Mouse (Mus musculus) ES-Bruce4 (cell line): Measurements from ENCODE around the gene Iqschfp. TPM values are rescaled to one million over a fixed set of nuclear protein-coding genes. Genes with fewer than 3 reads are reported as not detected.

Experiments
- H3K27ac ChIP-seq: 2 replicates; pipeline ENCODE4 v1.5.1; 2012; ENCODE audit warnings: low read length, inconsistent platforms; ENCODE audit not compliant: insufficient read depth
- H3K27me3 ChIP-seq: 2 replicates; pipeline ENCODE4 v1.6.1; 2012; ENCODE audit warnings: mild to moderate bottlenecking, low read length, inconsistent platforms; ENCODE audit not compliant: control insufficient read depth, poor library complexity, insufficient read depth, severe bottlenecking
- H3K36me3 ChIP-seq: 2 replicates; pipeline ENCODE4 v1.6.1; 2012; ENCODE audit warnings: inconsistent platforms, mild to moderate bottlenecking, low read length, moderate library complexity; ENCODE audit not compliant: control insufficient read depth, poor library complexity, insufficient read depth, severe bottlenecking
- H3K4me1 ChIP-seq: one replicate; pipeline ENCODE4 v1.8.1; 2011; ENCODE audit warnings: low read length; ENCODE audit not compliant: control insufficient read depth, insufficient read depth
- H3K4me3 ChIP-seq: 2 replicates; pipeline ENCODE4 v1.5.1; 2011; ENCODE audit warnings: low read depth, mild to moderate bottlenecking, low read length
- H3K9ac ChIP-seq: 2 replicates; pipeline ENCODE4 v1.6.1; 2012; ENCODE audit warnings: low read depth, mild to moderate bottlenecking, inconsistent platforms; ENCODE audit not compliant: poor library complexity, severe bottlenecking
- H3K9me3 ChIP-seq: replicated peaks from 2 replicates; pipeline ENCODE4 v1.6.1; 2012; ENCODE audit warnings: mild to moderate bottlenecking, low read length, inconsistent platforms; ENCODE audit not compliant: control insufficient read depth, poor library complexity, insufficient read depth, severe bottlenecking
- CTCF ChIP-seq: IDR thresholded peaks from one replicate; pipeline ENCODE4 v1.8.1; 2011; ENCODE audit warnings: low read depth, low read length
- EP300 ChIP-seq: IDR thresholded peaks from 2 replicates; pipeline ENCODE4 v1.6.1; 2011; ENCODE audit warnings: low read depth, low read length; ENCODE audit not compliant: insufficient read depth
- POLR2A ChIP-seq: IDR thresholded peaks from one replicate; pipeline ENCODE4 v1.8.1; 2011; ENCODE audit warnings: low read length; ENCODE audit not compliant: insufficient read depth
- polyA plus RNA-seq: library from polyadenylated mRNA; stranded (reverse); fragments of >200 nt; gene quantifications from 2 replicates; pipeline ENCODE4 v1.2.4, GENCODE M21; 2011; ENCODE audit warnings: low read depth; ENCODE audit not compliant: missing spikeins, insufficient read depth, insufficient read length

Iqschfp gene
- polyA plus RNA-seq, 1 experiment = not detected

DNA sequence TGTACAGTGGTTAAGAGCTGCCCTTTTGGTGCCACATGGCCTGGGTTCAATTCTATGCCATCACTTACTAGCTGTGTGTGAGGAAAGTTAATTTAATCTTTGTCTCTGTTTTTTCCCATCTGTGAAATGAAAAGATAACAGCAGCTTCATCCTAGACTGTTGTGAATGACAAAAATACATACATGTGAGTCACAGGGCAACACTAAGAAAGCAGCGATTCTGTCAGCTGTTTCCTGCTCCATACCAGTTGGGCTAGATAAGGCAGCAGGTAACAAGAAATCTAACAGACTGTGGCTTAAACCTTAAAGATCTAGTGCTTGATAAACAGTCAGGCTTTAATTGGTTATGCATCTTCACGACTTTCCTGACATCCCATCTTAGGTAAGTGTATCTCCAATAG is 297.1 kb downstream of the Iqschfp start:
- Histone ChIP-seq H3K9me3 (no peaks in the 10 kb centered on the region), H3K27me3 (no peaks in the 10 kb centered on the region), H3K4me1 (no peaks in the 10 kb centered on the region), H3K27ac (no peak overlapping the region), H3K36me3 (no peaks in the 10 kb centered on the region), H3K9ac (no peak overlapping the region), H3K4me3 (no peak overlapping the region)
- TF ChIP-seq POLR2A (no peak), EP300 (no peak), CTCF (no peak)

DNA sequence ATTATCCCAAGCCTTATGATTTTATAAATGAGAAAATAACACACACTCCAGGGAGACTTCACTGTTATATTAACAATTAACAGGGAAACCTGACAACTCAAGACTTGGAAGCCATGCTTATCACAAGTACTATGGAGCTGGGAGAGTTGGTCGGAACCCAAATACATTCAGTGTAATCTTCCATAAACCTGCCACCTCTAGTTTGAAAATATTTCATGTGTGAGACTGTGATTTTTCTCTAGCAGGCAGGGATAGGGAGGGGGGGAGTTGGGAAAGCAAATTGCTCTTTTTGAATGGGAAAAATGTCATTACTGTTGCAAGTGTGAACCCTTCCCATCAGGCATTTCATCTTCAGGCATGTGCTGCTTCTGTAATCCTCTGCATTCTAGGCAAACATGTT is 304.9 kb downstream of the Iqschfp start:
- Histone ChIP-seq H3K36me3 (no peaks in the 10 kb centered on the region), H3K9me3 (no peaks in the 10 kb centered on the region), H3K9ac (no peak overlapping the region), H3K4me3 (no peak overlapping the region), H3K27ac (no peak overlapping the region), H3K4me1 (no peaks in the 10 kb centered on the region), H3K27me3 (no peaks in the 10 kb centered on the region)
- TF ChIP-seq POLR2A (no peak), CTCF (no peak), EP300 (no peak)

DNA sequence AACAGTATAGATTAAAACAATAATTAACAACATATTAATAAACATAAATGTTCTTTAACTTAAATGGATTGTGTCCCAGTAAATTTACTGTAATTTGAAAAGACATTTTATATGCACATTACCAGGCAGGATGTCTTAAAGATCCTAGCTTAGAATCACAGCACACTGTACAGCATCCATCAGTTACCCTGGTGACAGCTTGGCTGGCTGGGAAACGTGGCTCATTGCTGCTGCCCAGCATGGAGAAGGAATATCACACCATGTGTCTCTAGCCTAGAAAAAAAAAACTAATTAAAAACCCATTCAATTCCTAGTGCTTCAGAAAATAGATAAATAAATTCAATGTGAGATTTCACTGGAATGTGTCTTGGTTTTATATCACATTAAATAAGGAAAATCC is 309.2 kb downstream of the Iqschfp start:
- Histone ChIP-seq H3K4me1 (no peaks in the 10 kb centered on the region), H3K4me3 (no peak overlapping the region), H3K27me3 (no peaks in the 10 kb centered on the region), H3K27ac (no peak overlapping the region), H3K9me3 (no peaks in the 10 kb centered on the region), H3K9ac (no peak overlapping the region), H3K36me3 (no peaks in the 10 kb centered on the region)
- TF ChIP-seq EP300 = no peak
- TF ChIP-seq POLR2A = no peak

DNA sequence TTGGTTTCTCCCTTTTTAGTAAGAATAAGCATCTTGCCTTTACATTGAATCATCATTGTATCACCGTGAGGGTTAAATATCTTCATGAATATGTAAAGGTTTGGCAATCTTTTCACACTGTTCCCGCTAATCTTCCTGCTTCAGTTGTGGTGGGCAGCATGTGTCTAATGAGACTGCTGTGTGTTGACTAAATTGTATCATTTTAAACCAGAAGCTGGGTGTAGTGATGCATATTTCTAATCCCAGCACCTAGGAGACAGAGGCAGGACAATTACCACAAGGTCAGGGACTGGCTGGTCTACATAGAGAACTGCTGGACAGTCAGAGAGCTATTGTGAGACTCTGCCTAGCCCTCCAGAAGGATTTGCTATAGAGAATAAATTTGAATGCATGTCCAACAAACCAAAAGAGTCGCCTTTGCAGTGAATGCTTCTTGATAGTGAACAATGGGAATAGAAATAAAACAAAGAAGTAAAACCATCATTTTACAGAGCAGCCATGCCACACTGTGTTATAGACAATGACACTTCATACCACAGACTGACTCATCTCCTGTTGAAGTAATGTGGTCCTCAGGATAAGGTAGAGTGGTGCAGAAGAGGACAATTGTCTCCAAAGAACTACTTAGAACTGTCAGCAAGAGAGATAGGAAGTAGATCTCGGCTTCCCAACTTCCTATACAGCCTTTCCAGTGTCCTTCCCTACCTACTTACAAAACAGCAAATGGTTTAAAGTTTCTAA is 310.3 kb downstream of the Iqschfp start:
- no peak for TF ChIP-seq CTCF
- TF ChIP-seq EP300 = no peak
- no peak for TF ChIP-seq POLR2A
- Histone ChIP-seq H3K36me3 (no peaks in the 10 kb centered on the region), H3K27me3 (no peaks in the 10 kb centered on the region), H3K4me3 (no peak overlapping the region), H3K9me3 (no peaks in the 10 kb centered on the region), H3K9ac (no peak overlapping the region), H3K4me1 (no peaks in the 10 kb centered on the region), H3K27ac (no peak overlapping the region)

DNA sequence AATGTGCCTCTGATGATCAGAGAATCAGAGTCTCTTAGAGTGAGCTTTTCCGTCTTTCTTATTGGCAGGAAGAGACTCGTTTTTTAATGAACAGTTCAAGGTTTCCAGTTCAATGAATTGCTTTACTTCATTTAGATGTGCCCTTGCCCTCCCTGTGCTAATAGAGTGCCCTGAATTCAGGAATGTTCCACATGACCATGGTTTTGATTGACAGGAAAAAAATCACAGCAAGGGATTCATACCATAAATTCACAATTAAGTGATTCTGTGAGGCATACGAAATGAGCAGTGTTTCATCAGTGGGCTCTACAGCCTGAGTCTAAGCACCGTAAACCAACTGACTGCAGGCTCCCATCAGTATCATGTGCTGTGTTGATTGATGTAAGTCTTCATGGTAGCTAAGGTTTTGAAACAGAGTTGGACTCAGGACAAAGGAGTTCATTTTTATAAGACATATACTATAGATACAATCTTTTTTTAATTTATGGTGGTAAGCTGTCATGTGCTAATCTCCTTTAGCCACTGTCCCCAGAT is 312.0 kb downstream of the Iqschfp start:
- H3K27me3 ChIP-seq = no peaks in the 10 kb centered on the region
- no peaks in the 10 kb centered on the region for H3K4me1 ChIP-seq
- no peak overlapping the region for H3K27ac ChIP-seq
- no peaks in the 10 kb centered on the region for H3K36me3 ChIP-seq
- no peak for TF ChIP-seq EP300
- TF ChIP-seq POLR2A = no peak
- TF ChIP-seq CTCF = no peak
- H3K9ac ChIP-seq = no peak overlapping the region
- no peaks in the 10 kb centered on the region for H3K9me3 ChIP-seq
- H3K4me3 ChIP-seq = no peak overlapping the region

DNA sequence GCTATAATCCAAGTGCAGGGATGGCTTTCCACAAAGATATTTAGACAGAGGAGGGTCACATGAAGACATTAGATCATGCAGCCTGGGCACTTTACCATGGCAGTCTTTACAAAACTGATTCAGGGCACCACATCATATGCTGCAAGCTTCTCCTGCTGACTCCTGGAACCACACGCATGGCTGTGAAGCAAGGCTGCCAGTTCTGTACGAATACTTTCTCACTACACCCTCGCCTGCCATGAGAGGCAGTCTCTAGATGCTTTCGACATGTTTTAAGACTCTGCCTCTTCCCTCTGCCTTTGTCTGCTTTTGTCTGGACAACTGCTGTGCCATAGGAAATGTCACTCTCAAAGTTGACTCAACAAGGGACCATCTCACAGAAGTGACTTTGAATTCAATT is 318.4 kb downstream of the Iqschfp start:
- Histone ChIP-seq H3K27ac (no peak overlapping the region), H3K9me3 (no peaks in the 10 kb centered on the region), H3K4me3 (no peak overlapping the region), H3K27me3 (no peaks in the 10 kb centered on the region), H3K36me3 (no peaks in the 10 kb centered on the region), H3K4me1 (no peaks in the 10 kb centered on the region), H3K9ac (no peak overlapping the region)
- no peak for TF ChIP-seq EP300
- TF ChIP-seq CTCF = no peak
- TF ChIP-seq POLR2A = no peak
